Mouse (Mus musculus) C2C12 (cell line): ENCODE data around the gene Cacybp. TPM values are rescaled to one million over a fixed set of nuclear protein-coding genes. Genes with fewer than 3 reads are reported as not detected.

Experiments
- H3K27me3 ChIP-seq: one replicate; pipeline ENCODE4 v1.6.1; 2011; ENCODE audit not compliant: control insufficient read depth, insufficient read depth, insufficient read length
- H3K36me3 ChIP-seq: one replicate; pipeline ENCODE4 v1.6.1; 2011; ENCODE audit not compliant: control insufficient read depth, insufficient read depth
- H3K4me3 ChIP-seq: one replicate; pipeline ENCODE4 v1.5.1; 2011; ENCODE audit warnings: mild to moderate bottlenecking, control low read depth; ENCODE audit not compliant: poor library complexity, insufficient read depth, severe bottlenecking
- H3K79me2 ChIP-seq: one replicate; pipeline ENCODE4 v1.6.1; 2011; ENCODE audit not compliant: control insufficient read depth, insufficient read depth
- H3K79me3 ChIP-seq: one replicate; pipeline ENCODE4 v1.6.1; 2011; ENCODE audit warnings: low read depth, control low read depth
- H3ac ChIP-seq: one replicate; pipeline ENCODE3; 2011; ENCODE audit warnings: low read depth; ENCODE audit not compliant: control insufficient read depth, insufficient read length
- CEBPB ChIP-seq: IDR thresholded peaks from one replicate; pipeline ENCODE4 v1.6.1; 2011; ENCODE audit warnings: low read depth, mild to moderate bottlenecking, control low read depth, moderate library complexity
- CTCF ChIP-seq: IDR thresholded peaks from one replicate; pipeline ENCODE4 v1.5.1; 2011; ENCODE audit not compliant: control insufficient read depth, insufficient read depth, insufficient read length
- FOSL1 ChIP-seq: IDR thresholded peaks from one replicate; pipeline ENCODE4 v1.8.0; 2011; ENCODE audit warnings: mild to moderate bottlenecking, low read length; ENCODE audit not compliant: poor library complexity, insufficient read depth, severe bottlenecking
- MAX ChIP-seq: IDR thresholded peaks from one replicate; pipeline ENCODE4 v1.6.1; 2011; ENCODE audit warnings: mild to moderate bottlenecking, control low read depth
- MYOD1 ChIP-seq: IDR thresholded peaks from one replicate; pipeline ENCODE4 v1.6.1; 2011; ENCODE audit warnings: low read depth; ENCODE audit not compliant: control insufficient read depth, insufficient read length
- MYOG ChIP-seq: IDR thresholded peaks from one replicate; pipeline ENCODE4 v1.6.1; 2011; ENCODE audit not compliant: control insufficient read depth, insufficient read length; ENCODE audit errors: extremely low read depth
- USF1 ChIP-seq: IDR thresholded peaks from one replicate; pipeline ENCODE4 v1.6.1; 2011; ENCODE audit warnings: low read depth, mild to moderate bottlenecking, control low read depth, moderate library complexity
- polyA plus RNA-seq: library from polyadenylated mRNA; unstranded; fragments of >200 nt; fragmentation: generic; extraction: Trizol; gene quantifications from one replicate; pipeline ENCODE4 v1.2.1, GENCODE M21; 2012; ENCODE audit warnings: missing spikeins

Gene Cacybp
- polyA plus RNA-seq, 1 experiment = 76.3 TPM

DNA sequence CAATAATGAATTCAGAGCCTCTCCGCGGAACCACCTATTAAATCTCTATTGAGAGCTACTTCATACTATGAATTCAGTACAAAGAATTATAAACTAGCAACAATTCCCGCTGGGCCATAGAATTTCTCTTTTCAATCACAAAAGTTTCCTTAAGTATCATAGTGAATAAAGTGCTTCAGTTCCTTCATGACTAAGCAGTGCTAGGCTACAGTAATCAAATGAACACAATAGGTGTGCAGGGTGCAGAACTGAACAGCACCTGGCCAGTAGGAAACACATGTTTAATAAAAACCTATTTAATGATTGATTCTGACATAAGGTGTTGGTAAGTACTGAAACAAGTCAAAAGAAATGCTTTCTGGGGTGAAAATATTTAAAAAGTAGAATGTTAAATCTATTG, 19.4 kb upstream of the Cacybp start:
- Histone ChIP-seq H3ac (no peak overlapping the region), H3K4me3 (no peak overlapping the region), H3K79me2 (no peaks in the 10 kb centered on the region), H3K36me3 (no peaks in the 10 kb centered on the region), H3K27me3 (no peaks in the 10 kb centered on the region), H3K79me3 (no peaks in the 10 kb centered on the region)
- TF ChIP-seq MYOG (no peak), MAX (no peak), FOSL1 (no peak), MYOD1 (no peak), CTCF (no peak), USF1 (no peak), CEBPB (no peak)

DNA sequence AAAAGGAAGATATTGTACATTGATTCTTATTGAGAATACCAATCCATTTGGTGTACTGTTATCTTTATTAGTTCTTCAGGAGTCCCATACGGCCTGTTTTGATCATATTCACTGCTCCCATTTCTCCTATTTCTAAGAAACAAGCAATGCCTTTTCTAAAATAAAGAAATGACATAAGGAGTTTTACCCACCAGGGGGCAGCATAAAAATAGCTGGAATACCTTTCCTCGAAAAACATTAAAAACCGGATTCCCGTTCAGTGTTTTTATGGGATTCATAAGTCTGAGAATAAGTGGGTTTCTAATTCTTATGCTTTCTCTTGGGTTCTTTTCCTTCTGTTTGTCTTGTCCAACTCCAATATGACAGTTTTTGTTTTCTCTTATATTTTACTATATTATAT, 18.3 kb upstream of the Cacybp start:
- H3K79me3 ChIP-seq = no peaks in the 10 kb centered on the region
- H3K36me3 ChIP-seq = no peaks in the 10 kb centered on the region
- H3K27me3 ChIP-seq = no peaks in the 10 kb centered on the region
- TF ChIP-seq MYOG (no peak), FOSL1 (no peak), CTCF (no peak), CEBPB (no peak), USF1 (no peak), MYOD1 (no peak), MAX (no peak)
- H3K4me3 ChIP-seq = no peak overlapping the region
- H3ac ChIP-seq = no peak overlapping the region
- no peaks in the 10 kb centered on the region for H3K79me2 ChIP-seq

DNA sequence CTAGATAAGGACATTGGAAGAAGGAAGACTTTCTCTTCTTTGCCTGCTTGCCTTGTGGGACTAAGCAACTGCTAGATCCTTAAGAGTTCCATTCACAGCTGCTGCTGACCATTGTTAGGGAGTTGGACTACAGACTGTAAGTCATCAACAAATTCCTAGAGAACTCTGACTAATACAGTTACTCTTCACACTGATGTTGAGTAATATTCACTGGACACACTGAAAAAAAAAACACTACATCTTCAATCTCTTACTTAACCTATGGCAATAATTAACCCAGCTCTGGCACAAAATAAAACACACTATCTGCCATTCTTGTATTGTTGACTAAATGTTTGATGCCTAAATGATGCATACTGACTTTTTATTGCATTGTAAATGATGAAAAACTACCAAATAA, 15.2 kb upstream of the Cacybp start:
- no peaks in the 10 kb centered on the region for H3K79me2 ChIP-seq
- TF ChIP-seq MYOG (no peak), CEBPB (no peak), FOSL1 (no peak), CTCF (no peak), USF1 (no peak), MYOD1 (no peak)
- H3K36me3 ChIP-seq = no peaks in the 10 kb centered on the region
- H3ac ChIP-seq = no peak overlapping the region
- no peak overlapping the region for H3K4me3 ChIP-seq
- no peaks in the 10 kb centered on the region for H3K79me3 ChIP-seq
- H3K27me3 ChIP-seq = no peaks in the 10 kb centered on the region

DNA sequence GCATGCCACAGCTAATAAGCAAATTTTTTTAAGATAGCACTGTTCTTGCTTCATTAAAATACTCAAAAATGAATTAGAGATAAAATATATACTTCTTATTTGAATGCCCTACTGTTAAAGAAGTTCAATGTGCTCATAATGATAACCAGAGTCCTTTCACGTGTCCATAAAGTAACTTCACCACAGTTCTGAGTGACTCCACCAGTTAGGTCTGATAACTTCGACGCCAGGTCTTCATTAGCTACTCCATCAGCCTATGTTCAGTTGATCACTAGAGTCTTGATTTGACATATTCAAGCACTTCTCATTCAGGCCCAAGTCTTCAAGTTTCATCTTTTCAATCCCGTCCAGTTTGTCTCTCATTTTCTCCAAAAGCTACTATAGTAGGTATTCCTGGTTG, 14.5 kb upstream of the Cacybp start:
- Histone ChIP-seq H3K36me3 (no peaks in the 10 kb centered on the region), H3K27me3 (no peaks in the 10 kb centered on the region), H3ac (no peak overlapping the region), H3K79me3 (no peaks in the 10 kb centered on the region), H3K79me2 (no peaks in the 10 kb centered on the region), H3K4me3 (no peak overlapping the region)
- TF ChIP-seq FOSL1 (no peak), MAX (no peak), CEBPB (no peak), USF1 (no peak), MYOG (no peak), MYOD1 (no peak), CTCF (no peak)

DNA sequence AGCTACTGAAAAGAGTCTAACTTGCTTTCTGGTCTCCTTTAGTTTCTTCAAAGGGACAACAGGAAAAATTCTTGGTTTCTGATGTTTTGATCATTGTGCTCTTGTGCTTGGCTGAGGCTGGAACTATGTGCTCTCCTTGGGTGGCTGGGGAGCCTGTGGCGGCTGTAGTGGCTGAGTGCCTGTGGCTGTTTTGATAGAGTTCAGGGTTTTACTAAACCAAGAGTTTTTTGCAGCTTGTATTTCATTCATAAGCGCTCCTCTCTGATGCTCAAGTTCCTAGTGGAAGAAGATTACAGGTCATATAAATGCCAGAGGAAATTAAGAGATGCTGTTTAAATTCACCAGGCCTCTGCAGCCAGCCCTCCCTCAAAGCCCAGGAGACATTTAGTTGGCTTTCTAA, 11.4 kb upstream of the Cacybp start:
- H3K79me3 ChIP-seq = no peaks in the 10 kb centered on the region
- H3K27me3 ChIP-seq = no peaks in the 10 kb centered on the region
- no peak overlapping the region for H3K4me3 ChIP-seq
- no peaks in the 10 kb centered on the region for H3K36me3 ChIP-seq
- no peak for TF ChIP-seq USF1
- TF ChIP-seq MYOD1 = no peak
- no peak for TF ChIP-seq CEBPB
- no peak for TF ChIP-seq CTCF
- TF ChIP-seq FOSL1 = no peak
- TF ChIP-seq MAX = no peak
- no peak for TF ChIP-seq MYOG
- H3K79me2 ChIP-seq = no peaks in the 10 kb centered on the region
- H3ac ChIP-seq = no peak overlapping the region

DNA sequence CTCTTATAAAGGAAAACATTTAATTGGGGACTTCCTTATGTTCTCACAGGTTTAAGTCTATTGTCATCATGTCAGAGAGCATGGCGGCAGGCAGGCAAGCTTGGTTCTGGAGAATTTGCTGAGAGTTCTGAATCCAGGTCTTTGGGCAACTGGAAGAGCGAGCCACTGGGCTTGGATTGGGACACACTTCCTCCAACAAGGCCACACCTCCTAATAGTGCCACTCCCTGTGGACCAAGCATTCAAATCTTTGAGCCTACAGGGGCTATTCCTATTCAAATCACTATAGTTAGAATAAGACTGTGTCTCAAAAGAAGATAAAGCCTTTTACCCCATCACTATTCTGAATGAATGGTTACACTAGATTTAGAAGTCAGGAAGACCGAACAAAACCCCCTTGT, 5.2 kb upstream of the Cacybp start:
- H3K4me3 ChIP-seq = no peak overlapping the region
- no peaks in the 10 kb centered on the region for H3K79me2 ChIP-seq
- no peaks in the 10 kb centered on the region for H3K36me3 ChIP-seq
- no peak for TF ChIP-seq USF1
- TF ChIP-seq CEBPB = no peak
- no peak for TF ChIP-seq MAX
- no peak for TF ChIP-seq MYOG
- no peak for TF ChIP-seq MYOD1
- TF ChIP-seq CTCF = no peak
- TF ChIP-seq FOSL1 = no peak
- no peaks in the 10 kb centered on the region for H3K79me3 ChIP-seq
- H3K27me3 ChIP-seq = no peaks in the 10 kb centered on the region
- H3ac ChIP-seq = no peak overlapping the region
